Mouse (Mus musculus) intestine, embryonic 16.5 days (tissue): ENCODE results near the gene Srebf1. TPM values are rescaled to one million over a fixed set of nuclear protein-coding genes. Genes with fewer than 3 reads are reported as not detected.

Experiments used
- ATAC-seq: fragments of 200-750 bp; cut with Nextera tagmentation; 2 replicates; pipeline ENCODE4 v1.8.0; 2017; ENCODE audit warnings: moderate TSS enrichment, moderate library complexity
- H3K27ac ChIP-seq: fragments of 300-500 bp; sonication (generic); 2 replicates; pipeline ENCODE4 v1.5.1; 2014; ENCODE audit warnings: mild to moderate bottlenecking, low read length
- H3K27me3 ChIP-seq: fragments of 300-500 bp; sonication (generic); replicated peaks from 2 replicates; pipeline ENCODE4 v1.6.1; 2014; ENCODE audit warnings: low read length, control low read depth, mixed read lengths; ENCODE audit not compliant: control insufficient read depth, insufficient read depth
- H3K36me3 ChIP-seq: fragments of 300-500 bp; sonication (generic); 2 replicates; pipeline ENCODE4 v1.6.1; 2014; ENCODE audit warnings: low read length, control low read depth; ENCODE audit not compliant: control insufficient read depth, insufficient read depth
- H3K4me1 ChIP-seq: fragments of 300-500 bp; sonication (generic); 2 replicates; pipeline ENCODE4 v1.6.1; 2014; ENCODE audit warnings: low read length, control low read depth, mixed read lengths; ENCODE audit not compliant: control insufficient read depth, insufficient read depth
- H3K4me2 ChIP-seq: fragments of 300-500 bp; sonication (generic); 2 replicates; pipeline ENCODE4 v1.6.1; 2014; ENCODE audit warnings: low read depth, low read length, control low read depth
- H3K4me3 ChIP-seq: fragments of 300-500 bp; sonication (generic); 2 replicates; pipeline ENCODE4 v1.5.1; 2014; ENCODE audit warnings: mild to moderate bottlenecking, low read length
- H3K9ac ChIP-seq: fragments of 300-500 bp; sonication (generic); 2 replicates; pipeline ENCODE4 v1.6.1; 2014; ENCODE audit warnings: low read depth, low read length
- H3K9me3 ChIP-seq: fragments of 300-500 bp; sonication (generic); 2 replicates; pipeline ENCODE4 v1.6.1; 2016; ENCODE audit warnings: low read length, control low read depth; ENCODE audit not compliant: control insufficient read depth
- WGBS: fragments of 180-500 bp; shearing (Covaris S2); extraction: QIAGEN DNeasy Blood & Tissue Kit; methylation state at CpG from one replicate; pipeline ENCODE4 v1.1.7; 2014; 5-methylcytosine and 5-hydroxymethylcytosine counted together
- polyA plus RNA-seq: library from polyadenylated mRNA; unstranded; fragments of >200 nt; fragmentation: Nextera tagmentation; extraction: Ambion mirVana; gene quantifications from 2 replicates; pipeline ENCODE4 v1.2.1, GENCODE M21; 2015

Gene Srebf1
- polyA plus RNA-seq, result 81.0 and 95.2 TPM in 2 replicates

- peak; percentile 83 for ATAC-seq
- 5% methylated on average over 46 of the region's 46 CpGs for WGBS
Observed at GRCm38 (mm10) chr11:60222469-60223236, at the start of gene Srebf1. Srebf1 (minus strand) TSS chr11:60222581.

GRCm38 (mm10) chr11:60268563-60268962, 46.2 kb upstream of the Srebf1 start:
- WGBS, result 53% methylated on average over 3 of the region's 3 CpGs
- Histone ChIP-seq H3K9ac (no peak overlapping the region), H3K36me3 (no peaks in the 10 kb centered on the region), H3K9me3 (no peaks in the 10 kb centered on the region), H3K27me3 (no peaks in the 10 kb centered on the region), H3K27ac (no peak overlapping the region), H3K4me2 (no peak overlapping the region), H3K4me3 (no peak overlapping the region), H3K4me1 (peaks cover 8% of the 10 kb centered on the region; the same call in 1 of the 2 replicates)
- no peak for ATAC-seq

More at GRCm38 (mm10) chr11:60222469-60223236, at the start of gene Srebf1:
- H3K4me3 ChIP-seq, result peak within 1 kb of the TSS; percentile 45
- peak within 1 kb of the TSS; percentile 95 for H3K27ac ChIP-seq
- peaks cover 4% of the 10 kb centered on the region; the same call in 1 of the 2 replicates for H3K36me3 ChIP-seq
- no peaks in the 10 kb centered on the region for H3K27me3 ChIP-seq
- peak within 1 kb of the TSS; percentile 62 for H3K4me2 ChIP-seq
- peak within 1 kb of the TSS; percentile 68 for H3K9ac ChIP-seq
- peaks cover 35% of the 10 kb centered on the region for H3K4me1 ChIP-seq
- no peaks in the 10 kb centered on the region for H3K9me3 ChIP-seq

GRCm38 (mm10) chr11:60265271-60265985, 43.0 kb upstream of the Srebf1 start:
- Histone ChIP-seq H3K4me3 (no peak overlapping the region), H3K36me3 (no peaks in the 10 kb centered on the region), H3K27me3 (no peaks in the 10 kb centered on the region), H3K4me2 (no peak overlapping the region), H3K27ac (no peak overlapping the region), H3K9ac (no peak overlapping the region), H3K9me3 (no peaks in the 10 kb centered on the region), H3K4me1 (no peaks in the 10 kb centered on the region)
- WGBS, result 85% methylated on average over 4 of the region's 4 CpGs
- 0 out of 2 replicates have a peak, but pooled peaks have one; percentile 28 for ATAC-seq

- H3K4me2 ChIP-seq, result no peak overlapping the region
- no peaks in the 10 kb centered on the region for H3K27me3 ChIP-seq
- no peak for ATAC-seq
- no peaks in the 10 kb centered on the region for H3K9me3 ChIP-seq
- no peak overlapping the region for H3K9ac ChIP-seq
- H3K4me3 ChIP-seq, result no peak overlapping the region
- H3K36me3 ChIP-seq, result no peaks in the 10 kb centered on the region
- H3K4me1 ChIP-seq, result no peaks in the 10 kb centered on the region
- H3K27ac ChIP-seq, result no peak overlapping the region
- 83% methylated on average over 1 of the region's 1 CpGs for WGBS
Observed at GRCm38 (mm10) chr11:60264651-60265050, 42.3 kb upstream of the Srebf1 start.

- no peak overlapping the region for H3K27ac ChIP-seq
- H3K4me3 ChIP-seq, result no peak overlapping the region
- WGBS, result 85% methylated on average over 4 of the region's 4 CpGs
- H3K9me3 ChIP-seq, result no peaks in the 10 kb centered on the region
- no peaks in the 10 kb centered on the region for H3K4me1 ChIP-seq
- ATAC-seq, result no peak
- no peaks in the 10 kb centered on the region for H3K36me3 ChIP-seq
- no peak overlapping the region for H3K4me2 ChIP-seq
- no peaks in the 10 kb centered on the region for H3K27me3 ChIP-seq
- H3K9ac ChIP-seq, result no peak overlapping the region
Observed at GRCm38 (mm10) chr11:60262396-60262795, 40.0 kb upstream of the Srebf1 start.

GRCm38 (mm10) chr11:60260743-60261142, 38.4 kb upstream of the Srebf1 start:
- Histone ChIP-seq H3K4me3 (no peak overlapping the region), H3K9ac (no peak overlapping the region), H3K9me3 (no peaks in the 10 kb centered on the region), H3K27ac (no peak overlapping the region), H3K36me3 (no peaks in the 10 kb centered on the region), H3K4me2 (no peak overlapping the region), H3K4me1 (0 out of 2 replicates have a peak, but pooled peaks cover 2% of the 10 kb centered on the region), H3K27me3 (no peaks in the 10 kb centered on the region)
- ATAC-seq, result no peak
- 87% methylated on average over 3 of the region's 3 CpGs for WGBS

- no peak overlapping the region for H3K4me2 ChIP-seq
- no peak overlapping the region for H3K4me3 ChIP-seq
- ATAC-seq, result no peak
- peaks cover 3% of the 10 kb centered on the region; the same call in 1 of the 2 replicates for H3K36me3 ChIP-seq
- no peaks in the 10 kb centered on the region for H3K9me3 ChIP-seq
- 0 out of 2 replicates have a peak, but pooled peaks cover 2% of the 10 kb centered on the region for H3K4me1 ChIP-seq
- 61% methylated on average over 2 of the region's 2 CpGs for WGBS
- no peak overlapping the region for H3K9ac ChIP-seq
- H3K27ac ChIP-seq, result no peak overlapping the region
- H3K27me3 ChIP-seq, result no peaks in the 10 kb centered on the region
Observed at GRCm38 (mm10) chr11:60257696-60258095, 35.3 kb upstream of the Srebf1 start.

- Histone ChIP-seq H3K36me3 (peaks cover 3% of the 10 kb centered on the region; the same call in 1 of the 2 replicates), H3K4me1 (0 out of 2 replicates have a peak, but pooled peaks cover 2% of the 10 kb centered on the region), H3K27ac (no peak overlapping the region), H3K9ac (no peak overlapping the region), H3K4me3 (no peak overlapping the region), H3K27me3 (no peaks in the 10 kb centered on the region), H3K4me2 (no peak overlapping the region), H3K9me3 (no peaks in the 10 kb centered on the region)
- WGBS, result 80% methylated on average over 9 of the region's 9 CpGs
- no peak for ATAC-seq
Observed at GRCm38 (mm10) chr11:60256713-60257112, 34.3 kb upstream of the Srebf1 start.

GRCm38 (mm10) chr11:60256176-60256681, 33.8 kb upstream of the Srebf1 start:
- Histone ChIP-seq H3K36me3 (peaks cover 3% of the 10 kb centered on the region; the same call in 1 of the 2 replicates), H3K4me1 (0 out of 2 replicates have a peak, but pooled peaks cover 2% of the 10 kb centered on the region), H3K9me3 (no peaks in the 10 kb centered on the region), H3K27me3 (no peaks in the 10 kb centered on the region), H3K4me2 (no peak overlapping the region), H3K4me3 (no peak overlapping the region), H3K27ac (no peak overlapping the region), H3K9ac (no peak overlapping the region)
- 51% methylated on average over 6 of the region's 6 CpGs for WGBS
- no peak for ATAC-seq
